Comparison of ENCODE assay signal across 16 mouse cellular contexts in genomic region chr13:8139396-8139795, GRCm38 (mm10).
"Had no signal": no experiment of that assay in that cellular context is flagged by ENCODE, and none has a peak within 500 bp of the region (broad histone marks: within the 10 kb centered on the region; RNA-seq: fewer than 3 reads in every experiment).

No protein-coding gene starts in this region.

- DNase-seq: lung, postnatal 14 days; lung, postnatal 36 days; right cerebral cortex, postnatal 14 days; thymus, adult 2 months; thymus, postnatal 25 days; thymus, postnatal 4 days had no signal

- H3K4me1 ChIP-seq: lung, embryonic 15.5 days; megakaryocyte, embryonic 14.5 days; midbrain, embryonic 13.5 days; midbrain, embryonic 15.5 days; neural tube, embryonic 12.5 days; stomach, embryonic 15.5 days had no signal

- ATAC-seq: lung, postnatal 0 days; midbrain, embryonic 13.5 days; midbrain, embryonic 15.5 days had no signal

- H3K9me3 ChIP-seq: lung, embryonic 15.5 days; megakaryocyte, embryonic 14.5 days; midbrain, embryonic 13.5 days; midbrain, embryonic 15.5 days; neural tube, embryonic 12.5 days; stomach, embryonic 15.5 days had no signal

- H3K4me3 ChIP-seq: lung, embryonic 15.5 days; megakaryocyte, embryonic 14.5 days; midbrain, embryonic 13.5 days; midbrain, embryonic 15.5 days; neural tube, embryonic 12.5 days; stomach, embryonic 15.5 days had no signal

- H3K36me3 ChIP-seq: lung, embryonic 15.5 days; midbrain, embryonic 13.5 days; midbrain, embryonic 15.5 days; neural tube, embryonic 12.5 days; stomach, embryonic 15.5 days had no signal

- H3K27ac ChIP-seq: lung, embryonic 15.5 days; macrophage; midbrain, embryonic 13.5 days; midbrain, embryonic 15.5 days; neural tube, embryonic 12.5 days; stomach, embryonic 15.5 days; stomach, postnatal 0 days had no signal

- H3K9ac ChIP-seq: lung, embryonic 15.5 days; midbrain, embryonic 13.5 days; midbrain, embryonic 15.5 days; neural tube, embryonic 12.5 days; stomach, embryonic 15.5 days had no signal

- H3K4me2 ChIP-seq: lung, embryonic 15.5 days; midbrain, embryonic 11.5 days; midbrain, embryonic 13.5 days; midbrain, embryonic 15.5 days; neural tube, embryonic 12.5 days; stomach, embryonic 15.5 days had no signal

- H3K27me3 ChIP-seq: lung, embryonic 15.5 days; megakaryocyte, embryonic 14.5 days; midbrain, embryonic 13.5 days; midbrain, embryonic 15.5 days; neural tube, embryonic 12.5 days; stomach, embryonic 15.5 days had no signal
